Mouse (Mus musculus) brown adipose tissue, adult 24 weeks (tissue): ENCODE results near the gene Smim15. TPM values are rescaled to one million over a fixed set of nuclear protein-coding genes. Genes with fewer than 3 reads are reported as not detected.

Experiments
- H3K27ac ChIP-seq: fragments of 200-500 bp; replicated peaks from 2 replicates; pipeline ENCODE4 v1.5.1; 2012; ENCODE audit warnings: low read depth, mild to moderate bottlenecking, low read length
- H3K4me1 ChIP-seq: fragments of 200-500 bp; 2 replicates; pipeline ENCODE4 v1.6.1; 2012; ENCODE audit warnings: low read length, mixed read lengths; ENCODE audit not compliant: control insufficient read depth, insufficient read depth, insufficient read length
- H3K4me3 ChIP-seq: fragments of 200-500 bp; 2 replicates; pipeline ENCODE4 v1.5.1; 2012; ENCODE audit warnings: low read depth, mild to moderate bottlenecking, low read length, moderate library complexity; ENCODE audit not compliant: insufficient read depth
- polyA plus RNA-seq: library from polyadenylated mRNA; stranded (reverse); fragments of >200 nt; gene quantifications from 2 replicates; pipeline ENCODE4 v1.2.4, GENCODE M21; 2012; ENCODE audit not compliant: missing spikeins, insufficient read depth, insufficient read length

Gene Smim15
- polyA plus RNA-seq, 1 experiment = 52.1 TPM

- Histone ChIP-seq H3K27ac (no peak overlapping the region), H3K4me1 (peaks cover 4% of the 10 kb centered on the region; the same call in 1 of the 2 replicates), H3K4me3 (no peak overlapping the region)
Measured at GRCm38 (mm10) chr13:108045646-108046045, 1.4 kb downstream of the Smim15 start.

GRCm38 (mm10) chr13:108046071-108046470 lies 1.8 kb downstream of the Smim15 start:
- no peak overlapping the region for H3K27ac ChIP-seq
- no peak overlapping the region for H3K4me3 ChIP-seq
- peaks cover 4% of the 10 kb centered on the region; the same call in 1 of the 2 replicates for H3K4me1 ChIP-seq

- Histone ChIP-seq H3K4me1 (peaks cover 4% of the 10 kb centered on the region; the same call in 1 of the 2 replicates), H3K4me3 (no peak overlapping the region), H3K27ac (no peak overlapping the region)
Measured at GRCm38 (mm10) chr13:108046891-108047290, 2.6 kb downstream of the Smim15 start.

DNA sequence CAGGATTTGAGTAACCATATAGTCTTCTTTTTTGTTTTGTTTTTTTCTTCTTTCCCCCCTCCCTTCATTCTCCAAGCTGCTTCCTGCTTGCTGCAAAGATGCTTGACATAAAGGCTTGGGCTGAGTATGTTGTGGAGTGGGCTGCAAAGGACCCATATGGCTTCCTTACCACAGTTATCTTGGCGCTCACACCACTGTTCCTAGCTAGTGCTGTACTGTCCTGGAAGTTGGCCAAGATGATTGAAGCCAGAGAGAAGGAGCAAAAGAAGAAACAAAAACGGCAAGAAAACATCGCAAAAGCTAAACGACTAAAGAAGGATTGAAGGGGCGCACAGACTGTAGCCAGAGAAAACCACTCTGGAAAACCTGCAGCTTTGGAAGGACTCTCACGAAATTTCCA lies 3.1 kb downstream of the Smim15 start:
- Histone ChIP-seq H3K4me1 (peaks cover 4% of the 10 kb centered on the region; the same call in 1 of the 2 replicates), H3K27ac (no peak overlapping the region), H3K4me3 (no peak overlapping the region)

DNA sequence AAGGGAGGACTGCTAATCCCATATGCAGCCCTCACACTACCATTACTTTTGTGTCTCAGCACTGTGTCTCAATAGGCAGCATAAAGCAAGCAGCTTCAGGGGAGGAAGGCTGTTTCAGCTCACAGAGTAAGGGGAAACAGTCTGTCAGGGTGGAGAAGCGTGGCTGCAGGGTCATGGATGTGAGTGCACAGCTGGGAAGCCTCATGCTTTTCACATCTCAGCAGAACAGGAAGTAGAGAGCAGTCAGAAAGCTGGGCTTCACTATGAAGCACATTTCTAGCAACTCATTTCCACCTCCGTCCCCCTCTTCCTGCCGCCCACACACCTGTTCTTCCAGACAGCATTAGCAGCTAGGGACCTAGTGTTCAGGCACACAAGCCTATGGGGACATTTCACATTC lies 12.7 kb downstream of the Smim15 start:
- H3K27ac ChIP-seq = no peak overlapping the region
- H3K4me3 ChIP-seq = no peak overlapping the region
- H3K4me1 ChIP-seq = 0 out of 2 replicates have a peak, but pooled peaks cover 2% of the 10 kb centered on the region

GRCm38 (mm10) chr13:108060286-108060885 lies 16.1 kb downstream of the Smim15 start:
- no peak overlapping the region for H3K4me3 ChIP-seq
- H3K27ac ChIP-seq = no peak overlapping the region
- 0 out of 2 replicates have a peak, but pooled peaks cover 2% of the 10 kb centered on the region for H3K4me1 ChIP-seq

- H3K27ac ChIP-seq = no peak overlapping the region
- no peak overlapping the region for H3K4me3 ChIP-seq
- 0 out of 2 replicates have a peak, but pooled peaks cover 2% of the 10 kb centered on the region for H3K4me1 ChIP-seq
Measured at GRCm38 (mm10) chr13:108060936-108061578, 16.8 kb downstream of the Smim15 start.

DNA sequence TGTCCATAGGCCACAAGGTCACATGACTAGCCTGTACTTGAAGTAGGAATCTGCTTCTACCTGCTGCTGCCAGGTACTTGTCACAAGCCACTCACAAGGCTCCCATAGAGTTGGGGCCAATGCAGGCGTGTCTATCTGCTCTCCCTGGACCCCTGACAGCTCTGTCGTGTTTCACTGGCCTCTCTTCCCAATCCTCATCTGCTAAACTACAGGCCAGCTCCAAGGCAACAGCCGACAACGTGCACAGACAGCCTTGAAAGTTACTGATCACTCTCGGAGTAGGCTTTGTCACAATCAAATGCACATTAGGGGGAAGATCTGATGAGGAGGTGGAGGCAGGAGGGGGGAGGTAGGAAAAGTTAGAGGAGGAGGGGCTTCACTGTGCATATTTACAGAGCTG lies 18.7 kb downstream of the Smim15 start:
- no peaks in the 10 kb centered on the region for H3K4me1 ChIP-seq
- H3K27ac ChIP-seq = no peak overlapping the region
- H3K4me3 ChIP-seq = no peak overlapping the region

DNA sequence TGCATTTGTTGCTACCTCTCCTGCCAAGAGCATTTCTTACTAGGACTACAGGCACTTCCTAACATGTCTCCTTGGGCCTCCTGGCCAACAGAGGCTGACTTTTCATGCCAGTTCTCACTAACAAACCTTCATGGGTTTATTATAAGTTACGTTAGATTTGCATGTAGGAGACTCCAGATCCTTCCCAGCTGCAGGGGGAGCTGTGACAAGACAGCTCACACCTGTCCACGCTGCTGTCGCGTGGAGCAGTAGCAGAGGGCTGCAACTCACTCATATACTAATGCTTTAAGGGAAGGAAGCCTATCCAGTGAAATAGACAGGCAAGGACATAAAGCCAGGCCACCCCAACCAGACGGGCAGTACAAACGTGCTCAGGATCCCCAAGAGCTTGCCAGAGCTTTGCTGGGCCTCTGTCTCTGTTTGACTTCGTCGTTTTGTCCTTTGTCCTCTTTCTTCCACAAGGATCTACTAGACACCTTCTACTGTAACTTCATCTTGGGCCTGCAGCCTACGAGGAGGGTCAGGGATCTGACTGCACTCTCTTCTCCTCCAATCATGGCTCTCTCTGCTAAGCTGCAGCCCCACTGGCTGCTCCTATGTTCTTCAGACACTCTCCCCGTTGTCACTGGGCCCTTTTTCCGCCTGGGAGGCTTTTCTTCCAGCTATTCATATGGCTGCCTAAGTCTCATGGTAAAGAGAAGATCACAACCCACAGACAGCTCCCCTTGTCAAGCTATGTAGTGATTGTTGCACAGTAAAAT lies 19.3 kb downstream of the Smim15 start:
- Histone ChIP-seq H3K4me3 (no peak overlapping the region), H3K27ac (no peak overlapping the region), H3K4me1 (no peaks in the 10 kb centered on the region)

GRCm38 (mm10) chr13:108064331-108064730 lies 20.1 kb downstream of the Smim15 start:
- H3K27ac ChIP-seq = no peak overlapping the region
- H3K4me1 ChIP-seq = no peaks in the 10 kb centered on the region
- H3K4me3 ChIP-seq = no peak overlapping the region

GRCm38 (mm10) chr13:108066021-108066420 lies 21.8 kb downstream of the Smim15 start:
- H3K27ac ChIP-seq = no peak overlapping the region
- H3K4me3 ChIP-seq = no peak overlapping the region
- H3K4me1 ChIP-seq = no peaks in the 10 kb centered on the region

GRCm38 (mm10) chr13:108069151-108069550 lies 24.9 kb downstream of the Smim15 start:
- no peak overlapping the region for H3K4me3 ChIP-seq

GRCm38 (mm10) chr13:108070171-108070570 lies 25.9 kb downstream of the Smim15 start:
- Histone ChIP-seq H3K4me3 (no peak overlapping the region), H3K27ac (no peak overlapping the region), H3K4me1 (no peaks in the 10 kb centered on the region)

More at GRCm38 (mm10) chr13:108069151-108069550, 24.9 kb downstream of the Smim15 start:
- H3K27ac ChIP-seq = no peak overlapping the region
- H3K4me1 ChIP-seq = no peaks in the 10 kb centered on the region

DNA sequence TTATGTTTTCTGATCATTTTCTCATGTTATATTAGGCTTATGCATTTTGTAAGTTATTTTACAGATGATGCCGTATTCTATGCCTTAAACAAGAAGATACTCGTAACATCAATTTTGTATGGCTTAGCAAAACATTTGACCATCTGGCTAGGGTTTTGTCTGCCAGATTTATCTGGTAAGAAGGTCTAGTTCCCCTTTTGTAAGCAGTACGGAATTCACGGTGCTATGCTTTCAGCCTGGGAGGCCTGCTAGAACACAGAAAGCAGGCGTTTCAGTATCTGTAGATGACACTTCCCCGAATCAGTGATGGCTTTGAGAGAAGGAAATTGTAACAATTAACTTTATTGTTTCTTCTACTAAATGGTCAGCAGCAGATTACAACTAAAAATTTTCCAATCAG lies 33.2 kb downstream of the Smim15 start:
- Histone ChIP-seq H3K4me1 (no peaks in the 10 kb centered on the region), H3K27ac (no peak overlapping the region), H3K4me3 (no peak overlapping the region)

DNA sequence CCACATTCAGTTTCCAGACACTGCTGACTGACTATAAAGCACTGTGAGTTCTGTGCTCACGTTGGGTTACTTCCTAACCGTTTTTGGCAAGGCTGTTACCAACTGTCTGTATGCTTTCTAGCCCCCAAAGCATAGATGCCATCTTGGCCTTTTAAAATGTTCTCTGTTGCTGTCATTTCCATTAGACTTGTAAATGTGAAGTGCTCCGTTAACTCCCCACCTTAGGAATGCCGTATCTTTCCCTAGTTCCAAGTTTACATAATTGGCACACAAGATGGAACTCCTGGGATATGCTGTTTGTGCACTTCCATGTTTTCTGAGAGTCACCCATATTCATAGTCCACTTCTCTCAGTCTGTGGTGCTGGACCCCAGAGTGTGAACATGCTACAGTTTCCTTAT lies 33.7 kb downstream of the Smim15 start:
- H3K27ac ChIP-seq = no peak overlapping the region
- H3K4me1 ChIP-seq = no peaks in the 10 kb centered on the region
- H3K4me3 ChIP-seq = no peak overlapping the region
